Mouse (Mus musculus) liver, embryonic 12.5 days (tissue): Measurements from ENCODE around the gene Pax6. TPM values are rescaled to one million over a fixed set of nuclear protein-coding genes. Genes with fewer than 3 reads are reported as not detected.

ENCODE experiments used
- ATAC-seq: fragments of 200-750 bp; cut with Nextera tagmentation; 2 replicates; pipeline ENCODE4 v1.8.0; 2017; ENCODE audit warnings: moderate number of reproducible peaks, mild to moderate bottlenecking, moderate library complexity
- H3K27ac ChIP-seq: fragments of 300-500 bp; sonication (generic); 2 replicates; pipeline ENCODE4 v1.5.1; 2016; ENCODE audit warnings: mild to moderate bottlenecking
- H3K27me3 ChIP-seq: fragments of 300-500 bp; sonication (generic); replicated peaks from 2 replicates; pipeline ENCODE4 v1.6.1; 2016; ENCODE audit warnings: mild to moderate bottlenecking, moderate library complexity
- H3K36me3 ChIP-seq: fragments of 300-500 bp; sonication (generic); 2 replicates; pipeline ENCODE4 v1.6.1; 2016; ENCODE audit warnings: mild to moderate bottlenecking, moderate library complexity
- H3K4me1 ChIP-seq: fragments of 300-500 bp; sonication (generic); 2 replicates; pipeline ENCODE4 v1.6.1; 2016
- H3K4me2 ChIP-seq: fragments of 300-500 bp; sonication (generic); 2 replicates; pipeline ENCODE4 v1.6.1; 2016; ENCODE audit warnings: mild to moderate bottlenecking, moderate library complexity
- H3K4me3 ChIP-seq: fragments of 300-500 bp; sonication (generic); 2 replicates; pipeline ENCODE4 v1.5.1; 2016; ENCODE audit warnings: mild to moderate bottlenecking, moderate library complexity
- H3K9ac ChIP-seq: fragments of 300-500 bp; sonication (generic); 2 replicates; pipeline ENCODE4 v1.6.1; 2016; ENCODE audit warnings: mild to moderate bottlenecking, moderate library complexity
- H3K9me3 ChIP-seq: fragments of 300-500 bp; sonication (generic); replicated peaks from 2 replicates; pipeline ENCODE4 v1.6.1; 2016; ENCODE audit warnings: mild to moderate bottlenecking, moderate library complexity
- WGBS: fragments of 180-500 bp; shearing (Covaris S2); methylation state at CpG from one replicate; pipeline ENCODE4 v1.1.7; 2016; ENCODE audit not compliant: insufficient replicate concordance; 5-methylcytosine and 5-hydroxymethylcytosine counted together
- polyA plus RNA-seq: library from polyadenylated mRNA; unstranded; fragments of >200 nt; fragmentation: Nextera tagmentation; extraction: Ambion mirVana; gene quantifications from 2 replicates; pipeline ENCODE4 v1.2.1, GENCODE M21; 2016

The Pax6 gene
- polyA plus RNA-seq, 1 experiment from 2014 or later = 0.05 TPM

DNA sequence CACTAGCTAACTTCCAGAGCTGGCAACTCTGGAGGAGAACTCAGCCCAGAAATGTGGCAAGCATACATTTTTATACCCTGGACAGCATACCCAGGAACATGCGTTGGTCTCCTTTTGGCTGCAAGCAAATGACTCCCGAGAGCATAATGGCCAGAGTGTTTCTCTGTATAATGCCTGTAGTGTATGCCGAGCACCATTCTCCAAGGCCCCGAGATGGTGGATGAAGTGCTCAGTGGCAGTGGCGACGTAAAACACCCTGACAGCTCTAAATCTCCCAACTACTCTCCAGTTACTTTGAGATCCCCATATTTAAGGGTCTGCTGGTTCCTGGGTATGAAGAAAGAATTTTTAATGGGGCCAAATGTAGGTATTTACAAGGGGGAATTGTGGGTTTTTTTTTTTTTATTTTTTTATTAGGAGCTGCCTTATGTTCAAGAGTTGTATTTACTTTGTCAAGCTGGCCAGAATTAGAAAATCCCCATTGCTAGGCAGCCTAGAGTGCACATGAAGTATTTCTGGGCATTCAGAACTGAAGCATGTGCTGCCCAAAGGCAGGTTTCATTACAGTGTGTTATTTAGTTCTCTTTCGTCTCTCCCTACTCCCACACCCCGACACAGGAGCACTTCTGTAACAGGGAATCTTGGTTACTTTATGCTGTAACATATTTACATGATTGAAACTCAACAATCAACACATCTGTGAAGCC lies 46.9 kb downstream of the Pax6 start:
- no peak overlapping the region for H3K9ac ChIP-seq
- WGBS = 86% methylated on average over 8 of the region's 8 CpGs

DNA sequence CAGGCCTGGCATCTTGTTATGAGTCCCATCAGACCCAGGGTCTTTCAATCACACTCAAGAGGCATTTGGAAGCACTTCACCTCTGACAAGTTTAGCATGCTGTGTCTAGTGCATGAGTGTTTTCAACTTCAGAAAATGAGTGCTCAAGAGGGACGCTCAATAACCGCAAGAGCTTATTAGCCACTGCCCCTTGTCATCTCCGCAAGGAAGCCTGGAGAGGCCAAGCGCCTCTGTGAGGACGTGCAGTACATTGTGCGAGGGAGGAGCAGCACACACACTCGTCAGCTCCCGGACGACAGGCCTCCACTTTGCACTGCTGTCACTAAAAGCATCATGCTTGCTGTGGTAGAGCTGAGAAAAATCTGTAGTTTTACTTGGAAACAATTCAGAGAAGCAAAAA lies 58.0 kb downstream of the Pax6 start:
- no peak overlapping the region for H3K27ac ChIP-seq
- no peaks in the 10 kb centered on the region for H3K36me3 ChIP-seq
- H3K4me3 ChIP-seq = no peak overlapping the region
- H3K4me1 ChIP-seq = no peaks in the 10 kb centered on the region
- 78% methylated on average over 9 of the region's 9 CpGs for WGBS
- no peak overlapping the region for H3K4me2 ChIP-seq
- no peaks in the 10 kb centered on the region for H3K27me3 ChIP-seq
- ATAC-seq = no peak
- no peaks in the 10 kb centered on the region for H3K9me3 ChIP-seq
- H3K9ac ChIP-seq = no peak overlapping the region

More for the DNA sequence above, 46.9 kb downstream of the Pax6 start:
- H3K27me3 ChIP-seq = no peaks in the 10 kb centered on the region
- ATAC-seq = no peak
- H3K4me3 ChIP-seq = no peak overlapping the region
- no peak overlapping the region for H3K4me2 ChIP-seq
- H3K9me3 ChIP-seq = no peaks in the 10 kb centered on the region
- no peak overlapping the region for H3K27ac ChIP-seq
- H3K36me3 ChIP-seq = no peaks in the 10 kb centered on the region
- H3K4me1 ChIP-seq = no peaks in the 10 kb centered on the region

DNA sequence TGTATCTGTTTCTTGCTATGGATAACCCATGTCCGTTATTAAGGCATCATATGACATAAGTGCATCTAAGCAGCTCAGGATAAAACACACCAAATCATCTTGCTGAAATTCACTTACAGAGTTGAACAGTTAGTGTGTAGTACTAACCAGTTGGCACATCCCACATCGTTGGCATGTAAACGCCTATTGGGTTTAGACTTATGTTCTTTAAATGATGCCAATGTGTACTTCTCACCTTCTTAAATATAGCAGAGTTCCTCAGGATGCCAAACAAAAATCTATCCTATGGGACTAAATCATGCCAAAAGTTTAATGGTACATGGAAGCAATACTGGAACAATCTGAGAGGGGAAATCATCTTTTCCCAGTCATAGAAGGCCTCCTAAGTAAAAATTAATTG lies 62.0 kb downstream of the Pax6 start:
- Histone ChIP-seq H3K9me3 (no peaks in the 10 kb centered on the region), H3K4me2 (no peak overlapping the region), H3K27ac (no peak overlapping the region), H3K27me3 (no peaks in the 10 kb centered on the region), H3K4me3 (no peak overlapping the region), H3K9ac (no peak overlapping the region), H3K4me1 (no peaks in the 10 kb centered on the region), H3K36me3 (no peaks in the 10 kb centered on the region)
- 88% methylated on average over 3 of the region's 3 CpGs for WGBS
- no peak for ATAC-seq

DNA sequence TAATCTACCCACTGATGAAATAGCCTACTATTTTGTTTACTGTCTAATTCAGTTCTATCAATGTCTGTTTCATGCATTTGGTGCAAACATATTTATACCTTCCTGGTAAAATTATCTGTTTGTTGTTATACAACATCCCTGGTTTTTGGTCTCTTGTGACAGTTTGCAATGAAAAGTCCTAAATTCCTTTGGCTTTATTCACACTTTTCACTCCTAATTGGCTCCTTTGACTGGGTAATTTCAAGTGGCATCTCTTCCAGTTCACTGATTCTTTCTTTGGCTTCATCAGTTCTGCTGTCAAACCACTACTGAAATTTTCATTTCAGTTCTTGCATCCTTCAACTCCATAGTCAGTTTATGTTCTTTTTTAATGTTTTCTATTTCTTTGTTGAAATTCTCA lies 67.5 kb downstream of the Pax6 start:
- no peak overlapping the region for H3K27ac ChIP-seq
- H3K27me3 ChIP-seq = no peaks in the 10 kb centered on the region
- H3K9ac ChIP-seq = no peak overlapping the region
- no peak overlapping the region for H3K4me3 ChIP-seq
- no peaks in the 10 kb centered on the region for H3K36me3 ChIP-seq
- ATAC-seq = no peak
- H3K4me2 ChIP-seq = no peak overlapping the region
- H3K4me1 ChIP-seq = no peaks in the 10 kb centered on the region
- no peaks in the 10 kb centered on the region for H3K9me3 ChIP-seq

GRCm38 (mm10) chr2:105746896-105747295 lies 78.2 kb downstream of the Pax6 start:
- Histone ChIP-seq H3K9ac (no peak overlapping the region), H3K27me3 (no peaks in the 10 kb centered on the region), H3K4me1 (no peaks in the 10 kb centered on the region), H3K4me3 (no peak overlapping the region), H3K4me2 (no peak overlapping the region), H3K36me3 (no peaks in the 10 kb centered on the region), H3K27ac (no peak overlapping the region), H3K9me3 (no peaks in the 10 kb centered on the region)
- 66% methylated on average over 7 of the region's 7 CpGs for WGBS
- ATAC-seq = no peak

Other genes with a start within 250 kb of the Pax6 start
- gene Elp4, start 235.7 kb downstream of the Pax6 start, polyA plus RNA-seq = 21.4 and 24.8 TPM in 2 replicates
- 78.8 and 78.9 TPM in 2 replicates for gene Immp1l, start 235.7 kb downstream of the Pax6 start, polyA plus RNA-seq